Mouse (Mus musculus) skeletal muscle tissue, adult 2 months (tissue): ENCODE measurements at regions not wholly inside any gene's neighbourhood (a gene's known extent, or its start where the extent isn't known, plus 50 kb on each side); places are given as distances from the start of the nearest gene placed in this dataset.

Source experiments
- DNase-seq: peaks from one replicate; pipeline ENCODE4 v3.0.0-alpha.2; 2012; ENCODE audit warnings: low read depth, low spot score

GRCm38 (mm10) chr15:36945309-36945708 is 62.3 kb downstream of the Zfp706 start:
- DNase-seq = no peak

GRCm38 (mm10) chr15:36944556-36945171 is 62.9 kb downstream of the Zfp706 start:
- DNase-seq = no peak

- no peak for DNase-seq
Observed at GRCm38 (mm10) chr15:36943492-36944112, 64.0 kb downstream of the Zfp706 start.

GRCm38 (mm10) chr15:36942261-36942660 is 65.3 kb downstream of the Zfp706 start:
- no peak for DNase-seq

- DNase-seq = no peak
Observed at GRCm38 (mm10) chr15:36941741-36942140, 65.8 kb downstream of the Zfp706 start.

- no peak for DNase-seq
Observed at GRCm38 (mm10) chr15:36939608-36940007, 68.0 kb downstream of the Zfp706 start.

GRCm38 (mm10) chr15:36939153-36939552 is 68.4 kb downstream of the Zfp706 start:
- no peak for DNase-seq

GRCm38 (mm10) chr15:36938511-36939150 is 68.9 kb downstream of the Zfp706 start:
- DNase-seq = peak; percentile 82

- peak; percentile 21 for DNase-seq
Observed at GRCm38 (mm10) chr15:36937757-36938498, 69.6 kb downstream of the Zfp706 start.

GRCm38 (mm10) chr15:36937067-36937657 is 70.4 kb downstream of the Zfp706 start:
- no peak for DNase-seq

- DNase-seq = no peak
Observed at GRCm38 (mm10) chr15:36934801-36935200, 72.8 kb downstream of the Zfp706 start.

GRCm38 (mm10) chr15:36933581-36933991 is 74.0 kb downstream of the Zfp706 start:
- peak; percentile 34 for DNase-seq

- DNase-seq = no peak
Observed at GRCm38 (mm10) chr15:36931460-36931859, 76.1 kb downstream of the Zfp706 start.

- DNase-seq = no peak
Observed at GRCm38 (mm10) chr15:36930433-36930832, 77.1 kb downstream of the Zfp706 start.

- DNase-seq = no peak
Observed at GRCm38 (mm10) chr15:36929786-36930185, 77.8 kb downstream of the Zfp706 start.

- no peak for DNase-seq
Observed at GRCm38 (mm10) chr15:36929088-36929487, 78.5 kb downstream of the Zfp706 start.

GRCm38 (mm10) chr15:36928678-36929077 is 78.9 kb downstream of the Zfp706 start:
- DNase-seq = no peak

- no peak for DNase-seq
Observed at GRCm38 (mm10) chr15:36927436-36927835, 80.1 kb downstream of the Zfp706 start.

GRCm38 (mm10) chr15:36924171-36924570 is 83.4 kb downstream of the Zfp706 start:
- no peak for DNase-seq

GRCm38 (mm10) chr15:36921384-36921783 is 86.2 kb downstream of the Zfp706 start:
- DNase-seq = no peak

- DNase-seq = no peak
Observed at GRCm38 (mm10) chr15:36920886-36921285, 86.7 kb downstream of the Zfp706 start.

- no peak for DNase-seq
Observed at GRCm38 (mm10) chr15:36919704-36920103, 87.9 kb downstream of the Zfp706 start.
